Mouse (Mus musculus) ES-Bruce4 (cell line): Measurements from ENCODE around the gene Ddx52.

ENCODE experiments used
- CTCF ChIP-seq: IDR thresholded peaks from one replicate; pipeline ENCODE4 v1.8.1; 2011; ENCODE audit warnings: low read depth, low read length
- POLR2A ChIP-seq: IDR thresholded peaks from one replicate; pipeline ENCODE4 v1.8.1; 2011; ENCODE audit warnings: low read length; ENCODE audit not compliant: insufficient read depth

DNA sequence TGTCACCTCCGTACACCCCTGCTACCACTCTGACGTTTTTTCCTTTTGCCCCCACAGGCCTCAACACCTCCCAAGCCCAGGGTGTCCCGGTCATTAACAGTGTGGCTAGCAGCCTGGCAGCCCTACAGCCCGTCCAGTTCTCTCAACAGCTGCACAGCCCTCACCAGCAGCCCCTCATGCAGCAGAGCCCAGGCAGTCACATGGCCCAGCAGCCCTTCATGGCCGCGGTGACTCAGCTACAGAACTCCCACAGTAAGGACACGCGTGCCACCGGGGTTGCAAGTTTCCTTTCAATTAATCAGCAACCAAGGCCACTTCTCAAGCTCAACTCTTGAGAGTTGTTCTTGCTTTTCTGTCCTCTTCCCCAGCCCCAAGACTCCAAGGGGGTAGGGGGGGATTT, 48.5 kb upstream of the Ddx52 start:
- TF ChIP-seq CTCF (no peak), POLR2A (no peak)
